Mouse (Mus musculus) kidney, postnatal 10 days (tissue): ENCODE results near the gene F13a1.

ENCODE experiments used
- DNase-seq: peaks from one replicate; pipeline ENCODE4 v3.0.0; 2021; ENCODE audit warnings: mixed read lengths

The F13a1 gene

DNA sequence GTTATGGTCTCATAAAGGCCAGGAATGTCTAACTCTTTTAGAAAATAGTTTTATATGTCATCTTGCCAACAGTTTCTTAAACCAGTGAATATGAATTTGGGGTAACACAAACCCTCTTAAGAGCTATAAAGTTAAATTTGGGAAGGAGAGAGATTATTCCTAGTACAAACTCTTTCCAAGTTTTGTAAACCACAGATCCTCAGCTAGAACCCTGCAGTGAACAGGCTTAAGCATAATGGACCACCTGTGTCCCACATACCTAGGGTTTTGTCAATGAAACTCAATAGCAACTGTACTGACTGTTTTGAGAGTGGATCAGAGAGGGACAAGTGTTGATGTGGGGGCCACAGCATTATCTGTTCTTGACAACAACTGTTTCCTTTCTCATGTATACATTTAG is 96.4 kb downstream of the F13a1 start:
- DNase-seq, result no peak

DNA sequence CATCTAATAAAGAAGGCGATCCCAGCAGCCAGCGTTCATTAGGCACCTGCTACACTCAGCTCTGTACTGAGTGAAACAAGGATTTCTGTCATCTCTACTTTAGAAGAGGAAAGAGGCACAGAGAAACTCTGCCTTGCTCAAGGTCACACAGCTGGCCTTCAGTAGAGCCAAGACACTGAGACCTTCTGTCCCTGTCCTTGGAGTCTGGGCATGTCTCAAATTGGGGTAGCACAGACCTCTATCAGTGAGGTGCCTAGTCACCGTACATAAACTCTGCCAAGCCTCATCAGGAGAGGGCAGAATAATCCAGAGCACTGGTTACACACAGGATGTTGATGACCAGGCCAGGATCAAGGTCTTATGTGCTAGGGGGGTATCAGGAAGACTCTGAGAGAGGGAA is 108.2 kb downstream of the F13a1 start:
- DNase-seq, result no peak

DNA sequence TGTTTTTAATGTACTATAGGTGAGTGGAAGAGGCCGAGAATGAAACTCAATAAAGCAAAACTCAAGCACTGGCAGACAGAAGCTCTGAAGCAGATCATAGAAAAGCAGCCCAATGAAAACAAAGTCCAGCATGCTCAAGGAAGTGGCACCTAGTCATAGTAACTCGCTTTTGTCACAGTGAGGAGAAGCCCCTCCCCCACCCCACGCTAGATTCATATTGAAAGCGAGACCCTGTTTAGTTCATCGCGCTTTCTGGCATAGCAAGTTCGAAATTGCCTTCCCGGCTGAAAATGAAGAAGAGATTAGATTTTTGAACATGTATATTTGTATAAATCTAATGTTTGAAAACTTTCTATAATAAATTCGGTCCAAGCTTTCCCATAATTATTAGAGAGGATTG is 118.0 kb downstream of the F13a1 start:
- no peak for DNase-seq

DNA sequence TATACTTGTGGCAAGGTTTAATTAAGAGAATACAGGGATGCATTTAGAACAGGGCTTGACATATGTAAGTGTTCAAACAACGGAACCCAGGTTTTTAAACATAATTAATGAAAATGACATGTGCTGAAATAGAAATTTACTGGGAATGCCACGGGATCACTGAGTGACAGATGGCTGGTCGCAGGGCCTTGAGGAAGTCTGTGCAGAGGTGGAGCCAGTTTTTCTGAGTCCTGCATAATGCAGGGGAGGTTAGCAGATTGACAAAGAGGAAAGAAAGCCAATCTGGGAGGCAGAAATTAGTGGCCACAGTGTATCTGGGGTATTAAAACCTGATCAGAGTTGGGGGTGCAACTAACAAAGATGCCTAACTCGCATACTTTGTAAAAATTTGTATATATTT is 130.3 kb downstream of the F13a1 start:
- DNase-seq, result no peak

DNA sequence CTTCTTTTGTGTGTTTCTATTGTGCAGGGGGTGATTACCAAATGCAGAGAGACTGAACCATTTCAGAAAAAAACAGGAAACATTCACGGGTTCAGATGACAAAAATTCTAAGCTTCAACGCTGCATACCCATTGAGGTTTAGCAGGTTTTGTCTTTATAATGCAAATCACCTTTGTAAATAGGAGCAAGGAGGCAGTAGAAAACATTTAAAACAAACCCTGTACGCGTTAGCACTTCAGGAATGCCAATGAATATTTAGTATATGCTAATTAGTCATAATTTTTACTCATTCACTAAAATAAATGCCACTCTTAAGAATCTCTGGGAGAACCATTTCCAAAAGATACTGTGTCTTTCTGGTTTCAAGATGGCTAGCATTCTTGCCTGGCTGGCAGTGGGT is 146.2 kb downstream of the F13a1 start:
- DNase-seq, result no peak

DNA sequence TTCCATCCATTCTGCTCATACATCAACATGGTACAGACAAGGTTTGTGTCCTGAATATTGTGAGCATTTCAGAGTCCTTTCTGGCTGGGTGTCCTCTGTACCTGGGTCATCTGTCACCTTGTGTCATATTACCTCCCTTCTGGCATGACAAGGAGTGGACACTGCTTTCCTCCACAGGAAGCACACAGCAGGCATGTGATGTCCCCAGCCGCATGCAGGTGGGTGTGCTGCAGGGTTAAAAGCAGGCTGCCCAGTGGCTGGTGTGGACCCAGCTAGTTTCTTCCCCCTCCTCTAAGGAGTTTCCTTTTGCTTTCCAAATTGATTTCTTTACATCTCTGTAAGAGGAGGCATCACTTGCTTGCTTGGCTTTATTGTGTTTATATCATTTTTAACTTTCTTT is 146.6 kb downstream of the F13a1 start:
- no peak for DNase-seq

GRCm38 (mm10) chr13:36901603-36902002 is 148.4 kb downstream of the F13a1 start:
- DNase-seq, result no peak

DNA sequence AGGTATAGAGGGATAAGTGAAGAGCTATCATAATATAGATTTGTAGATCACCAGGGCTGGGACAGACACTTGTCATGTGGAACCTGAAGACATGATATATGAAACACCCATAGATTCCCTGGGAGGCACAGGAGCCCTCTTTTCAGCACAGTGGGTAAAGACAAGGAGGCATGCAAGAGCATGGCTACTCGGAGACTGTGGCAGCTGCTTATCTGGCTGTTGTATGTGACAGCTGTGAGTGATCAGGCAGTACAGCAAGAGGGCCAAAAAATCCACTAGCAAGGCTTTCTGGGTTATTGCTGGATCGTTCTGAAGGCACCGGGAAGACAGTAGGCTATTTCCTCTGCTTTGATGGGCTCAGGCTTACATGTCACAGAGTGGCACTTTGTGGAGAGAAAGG is 149.0 kb downstream of the F13a1 start:
- DNase-seq, result no peak

- DNase-seq, result no peak
Observed at GRCm38 (mm10) chr13:36896061-36896460, 154.0 kb downstream of the F13a1 start.

GRCm38 (mm10) chr13:36893762-36894161 is 156.3 kb downstream of the F13a1 start:
- no peak for DNase-seq

DNA sequence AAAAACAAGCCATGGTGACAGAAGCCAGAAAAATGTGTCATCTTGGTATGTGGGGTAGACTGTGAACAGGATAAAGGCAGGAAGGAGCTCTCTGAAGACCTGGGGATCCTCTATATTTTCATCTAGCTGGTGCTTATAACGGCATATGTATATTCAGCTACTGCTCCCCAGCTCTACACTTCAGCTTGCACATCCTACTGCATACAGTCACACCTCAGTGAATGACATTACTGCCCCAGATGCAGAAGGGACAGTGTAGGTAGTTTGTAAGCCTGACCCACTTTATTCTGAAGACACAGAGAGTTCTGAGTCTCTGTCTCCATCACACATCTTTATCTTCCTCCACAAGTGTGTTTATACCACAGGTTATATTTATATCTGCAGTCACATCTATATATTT is 157.8 kb downstream of the F13a1 start:
- DNase-seq, result no peak

- DNase-seq, result no peak
Observed at GRCm38 (mm10) chr13:36885973-36886372, 164.1 kb downstream of the F13a1 start.

DNA sequence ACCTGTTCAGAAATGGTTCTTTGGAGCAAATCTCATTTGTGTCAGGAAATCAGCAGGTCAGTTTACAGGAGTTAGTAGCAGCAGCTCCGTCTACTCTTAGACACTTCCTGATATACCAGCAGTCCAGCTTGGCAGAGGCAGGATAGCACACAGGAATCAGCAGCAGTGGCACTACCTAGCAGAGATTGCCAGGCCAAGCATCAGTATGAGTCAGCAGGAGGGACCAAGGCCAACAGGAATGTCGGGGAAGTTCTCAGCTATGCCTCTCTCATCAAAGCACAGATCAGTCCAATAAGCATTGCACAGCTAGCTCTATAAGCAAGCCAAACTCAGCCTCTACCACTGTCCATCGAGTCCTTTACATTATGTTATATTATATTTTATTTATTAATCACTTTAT is 210.9 kb downstream of the F13a1 start:
- DNase-seq, result no peak
